Mouse (Mus musculus) ES-Bruce4 (cell line): ENCODE measurements at regions not wholly inside any gene's neighbourhood (a gene's known extent, or its start where the extent isn't known, plus 50 kb on each side); places are given as distances from the start of the nearest gene placed in this dataset.

Source experiments
- CTCF ChIP-seq: IDR thresholded peaks from one replicate; pipeline ENCODE4 v1.8.1; 2011; ENCODE audit warnings: low read depth, low read length
- EP300 ChIP-seq: IDR thresholded peaks from 2 replicates; pipeline ENCODE4 v1.6.1; 2011; ENCODE audit warnings: low read depth, low read length; ENCODE audit not compliant: insufficient read depth
- POLR2A ChIP-seq: IDR thresholded peaks from one replicate; pipeline ENCODE4 v1.8.1; 2011; ENCODE audit warnings: low read length; ENCODE audit not compliant: insufficient read depth

GRCm38 (mm10) chr8:116290671-116291245 lies 214.0 kb upstream of the Dynlrb2 start:
- no peak for TF ChIP-seq POLR2A
- TF ChIP-seq EP300 = no peak
- TF ChIP-seq CTCF = no peak
